Mouse (Mus musculus) liver, adult 2 months (tissue): ENCODE measurements around the gene Galnt15.

Experiments used
- CTCF ChIP-seq: fragments of 200-500 bp; IDR thresholded peaks from 2 replicates; pipeline ENCODE4 v1.5.1; 2011; ENCODE audit warnings: low read depth, low read length, control low read depth
- POLR2A ChIP-seq: fragments of 200-500 bp; IDR thresholded peaks from 2 replicates; pipeline ENCODE4 v1.6.1; 2011; ENCODE audit warnings: low read length, control low read depth; ENCODE audit not compliant: insufficient read depth; ENCODE audit errors: extremely low read depth

- no peak for TF ChIP-seq POLR2A
- no peak for TF ChIP-seq CTCF
Measured at GRCm38 (mm10) chr14:32086226-32086625, 57.4 kb downstream of the Galnt15 start.
